Mouse (Mus musculus) limb, embryonic 12.5 days (tissue): Measurements from ENCODE around the gene Zpbp2. TPM values are rescaled to one million over a fixed set of nuclear protein-coding genes. Genes with fewer than 3 reads are reported as not detected.
A peak's percentile ranks its signal among the peaks of the same experiment; 100 is the strongest.
"Not testable (repeated sequence)": the region's sequence is repeated elsewhere in the genome, so short reads cannot be mapped to it uniquely, and the experiment has no call there.

ENCODE experiments used
- ATAC-seq: fragments of 200-750 bp; cut with Nextera tagmentation; 2 replicates; pipeline ENCODE4 v1.8.0; 2017; ENCODE audit warnings: low read depth, moderate TSS enrichment; ENCODE audit not compliant: insufficient number of reproducible peaks, insufficient read depth, low FRiP score, low TSS enrichment
- H3K27ac ChIP-seq: fragments of 300-500 bp; sonication (generic); 2 replicates; pipeline ENCODE4 v1.5.1; 2016; ENCODE audit warnings: mild to moderate bottlenecking, moderate library complexity
- H3K27me3 ChIP-seq: fragments of 300-500 bp; sonication (generic); 2 replicates; pipeline ENCODE4 v1.6.1; 2016; ENCODE audit warnings: mild to moderate bottlenecking, moderate library complexity
- H3K36me3 ChIP-seq: fragments of 300-500 bp; sonication (generic); 2 replicates; pipeline ENCODE4 v1.6.1; 2016; ENCODE audit warnings: mild to moderate bottlenecking, moderate library complexity
- H3K4me1 ChIP-seq: fragments of 300-500 bp; sonication (generic); replicated peaks from 2 replicates; pipeline ENCODE4 v1.6.1; 2016
- H3K4me2 ChIP-seq: fragments of 300-500 bp; sonication (generic); 2 replicates; pipeline ENCODE4 v1.6.1; 2016; ENCODE audit warnings: mild to moderate bottlenecking, moderate library complexity
- H3K4me3 ChIP-seq: fragments of 300-500 bp; sonication (generic); replicated peaks from 2 replicates; pipeline ENCODE4 v1.5.1; 2016; ENCODE audit warnings: mild to moderate bottlenecking
- H3K9ac ChIP-seq: fragments of 300-500 bp; sonication (generic); replicated peaks from 2 replicates; pipeline ENCODE4 v1.6.1; 2016; ENCODE audit warnings: mild to moderate bottlenecking, moderate library complexity
- H3K9me3 ChIP-seq: fragments of 300-500 bp; sonication (generic); 2 replicates; pipeline ENCODE4 v1.6.1; 2016; ENCODE audit warnings: mild to moderate bottlenecking, moderate library complexity
- WGBS: fragments of 180-500 bp; shearing (Covaris S2); methylation state at CpG from one replicate; pipeline ENCODE4 v1.1.7; 2016; 5-methylcytosine and 5-hydroxymethylcytosine counted together
- polyA plus RNA-seq: library from polyadenylated mRNA; unstranded; fragments of >200 nt; fragmentation: Nextera tagmentation; extraction: Ambion mirVana; gene quantifications from 2 replicates; pipeline ENCODE4 v1.2.1, GENCODE M21; 2016

Zpbp2 gene
- polyA plus RNA-seq, 1 experiment from 2014 or later, result not detected

DNA sequence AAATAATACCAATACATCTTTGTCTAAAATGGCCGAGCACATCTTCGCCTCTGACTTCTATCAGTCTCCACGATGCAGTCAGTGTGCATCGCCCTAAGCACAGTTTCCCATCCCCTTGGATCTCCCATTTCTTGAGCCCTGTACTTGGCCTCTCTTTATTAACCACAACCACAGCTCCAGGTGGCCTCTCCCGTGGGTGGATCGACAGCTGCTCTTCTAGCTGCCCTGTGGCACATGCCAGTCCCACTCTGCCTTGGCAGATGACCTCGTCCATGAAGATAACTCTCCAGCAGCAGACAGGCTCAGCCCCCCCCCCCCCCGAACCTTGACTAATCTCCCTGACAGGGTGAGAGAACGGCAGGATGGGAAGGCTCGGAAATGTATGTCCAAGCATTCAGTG, 44.6 kb downstream of the Zpbp2 start:
- Histone ChIP-seq H3K9me3 (no peaks in the 10 kb centered on the region), H3K4me2 (no peak overlapping the region), H3K9ac (no peak overlapping the region), H3K27ac (no peak overlapping the region), H3K4me3 (no peak overlapping the region), H3K27me3 (peaks cover 39% of the 10 kb centered on the region), H3K36me3 (no peaks in the 10 kb centered on the region), H3K4me1 (peaks cover 9% of the 10 kb centered on the region; the same call in 1 of the 2 replicates)
- WGBS, result 81% methylated on average over 10 of the region's 10 CpGs
- ATAC-seq, result no peak

DNA sequence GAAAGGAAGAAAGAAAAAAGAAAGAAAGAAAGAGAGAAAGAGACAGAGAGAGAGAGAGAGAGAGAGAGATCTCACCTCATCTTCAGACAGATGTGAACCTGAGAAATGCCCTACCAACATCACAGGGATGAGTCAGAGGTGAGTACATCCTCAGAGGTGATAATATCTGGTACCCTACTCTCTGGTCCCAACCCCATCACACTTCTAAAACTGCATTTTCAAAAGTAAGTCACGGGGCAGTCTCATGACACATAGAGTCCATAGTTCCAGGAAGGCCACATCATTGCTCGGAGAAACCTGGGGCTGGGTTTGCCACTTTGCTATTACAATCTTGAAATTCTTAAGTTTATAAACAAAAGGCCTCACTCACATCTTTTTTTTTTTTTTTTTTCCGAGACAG, 45.1 kb downstream of the Zpbp2 start:
- 73% methylated on average over 3 of the region's 3 CpGs for WGBS
- no peak overlapping the region for H3K4me3 ChIP-seq

DNA sequence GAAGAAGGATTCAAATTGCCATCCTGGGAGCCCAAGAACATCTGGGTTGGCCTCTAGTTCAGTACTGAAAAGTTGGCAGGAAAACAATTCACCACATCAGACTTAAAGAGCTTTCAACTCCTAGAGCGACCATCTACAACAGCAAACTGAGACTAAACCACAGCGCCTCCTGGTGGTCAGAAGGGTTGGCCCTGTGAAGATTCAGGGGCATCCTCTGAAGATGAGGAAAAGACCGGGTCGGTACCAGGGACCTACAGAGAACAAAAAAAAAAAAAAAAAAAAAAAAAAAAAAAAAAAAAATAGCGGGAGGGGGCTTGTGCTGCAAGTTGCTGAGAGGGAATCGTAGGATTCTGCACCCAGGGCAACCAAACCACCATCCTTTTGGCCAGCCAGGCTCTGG, 46.5 kb downstream of the Zpbp2 start:
- Histone ChIP-seq H3K9me3 (no peaks in the 10 kb centered on the region), H3K27me3 (peaks cover 50% of the 10 kb centered on the region), H3K4me2 (no peak overlapping the region), H3K4me3 (no peak overlapping the region), H3K4me1 (peaks cover 16% of the 10 kb centered on the region), H3K9ac (no peak overlapping the region), H3K27ac (no peak overlapping the region), H3K36me3 (no peaks in the 10 kb centered on the region)
- ATAC-seq, result no peak
- 40% methylated on average over 6 of the region's 6 CpGs for WGBS

More for the DNA sequence above, 45.1 kb downstream of the Zpbp2 start:
- ATAC-seq, result no peak
- Histone ChIP-seq H3K27ac (no peak overlapping the region), H3K4me2 (no peak overlapping the region), H3K36me3 (no peaks in the 10 kb centered on the region), H3K4me1 (peaks cover 9% of the 10 kb centered on the region; the same call in 1 of the 2 replicates), H3K9ac (no peak overlapping the region), H3K9me3 (no peaks in the 10 kb centered on the region), H3K27me3 (peaks cover 43% of the 10 kb centered on the region)

DNA sequence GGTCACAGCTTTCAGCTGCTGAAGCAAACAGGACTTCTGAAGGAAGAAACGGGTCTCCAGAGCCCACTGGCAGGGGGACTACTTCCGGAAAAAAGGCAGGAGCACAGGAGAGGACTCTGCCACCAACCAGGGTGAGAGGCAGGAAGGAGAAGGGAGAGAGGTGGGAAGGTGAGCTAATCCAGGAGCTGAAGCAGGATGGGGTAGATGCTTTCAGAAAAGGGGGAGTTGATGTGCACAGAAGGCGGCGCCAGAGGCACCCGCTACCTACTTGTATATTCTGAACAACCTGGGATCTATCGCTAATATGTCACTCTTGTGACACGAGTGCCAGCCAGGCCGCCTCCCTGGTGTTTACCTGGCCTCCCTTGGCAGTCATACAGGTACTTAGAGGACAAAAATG, 47.1 kb downstream of the Zpbp2 start, which contains the start of gene Lrrc3c:
Lrrc3c (plus strand) TSS at position 301 of the 400 bp plus-strand sequence.
- no peaks in the 10 kb centered on the region for H3K9me3 ChIP-seq
- H3K4me1 ChIP-seq, result peaks cover 19% of the 10 kb centered on the region
- H3K27ac ChIP-seq, result no peak within 1 kb of the TSS
- H3K4me2 ChIP-seq, result no peak within 1 kb of the TSS
- ATAC-seq, result no peak
- H3K36me3 ChIP-seq, result no peaks in the 10 kb centered on the region
- 87% methylated on average over 8 of the region's 8 CpGs for WGBS
- H3K27me3 ChIP-seq, result peaks cover 47% of the 10 kb centered on the region
- no peak within 1 kb of the TSS for H3K4me3 ChIP-seq
- H3K9ac ChIP-seq, result no peak within 1 kb of the TSS

DNA sequence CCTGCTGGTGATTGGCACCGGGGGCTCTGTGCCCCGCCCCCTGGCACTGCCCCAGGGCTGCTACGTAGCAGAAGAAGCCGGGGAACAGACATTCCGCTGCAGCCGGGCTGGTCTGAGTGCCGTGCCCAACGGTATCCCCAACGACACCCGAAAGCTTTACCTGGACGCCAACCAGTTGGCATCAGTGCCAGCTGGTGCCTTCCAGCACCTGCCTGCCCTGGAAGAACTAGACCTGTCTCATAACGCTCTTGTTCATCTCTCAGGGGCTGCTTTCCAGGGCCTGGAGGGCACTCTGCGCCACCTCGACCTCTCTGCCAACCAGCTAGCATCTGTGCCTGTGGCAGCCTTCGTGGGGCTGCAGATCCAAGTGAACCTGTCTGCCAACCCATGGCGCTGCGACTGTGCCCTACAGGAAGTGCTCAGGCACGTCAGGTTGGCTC, 48.0 kb downstream of the Zpbp2 start:
- no peak overlapping the region for H3K9ac ChIP-seq
- no peaks in the 10 kb centered on the region for H3K9me3 ChIP-seq
- 62% methylated on average over 18 of the region's 18 CpGs for WGBS
- H3K4me3 ChIP-seq, result no peak overlapping the region
- no peak overlapping the region for H3K4me2 ChIP-seq
- H3K27ac ChIP-seq, result no peak overlapping the region
- no peak for ATAC-seq
- H3K4me1 ChIP-seq, result peaks cover 19% of the 10 kb centered on the region
- no peaks in the 10 kb centered on the region for H3K36me3 ChIP-seq
- H3K27me3 ChIP-seq, result peaks cover 53% of the 10 kb centered on the region

DNA sequence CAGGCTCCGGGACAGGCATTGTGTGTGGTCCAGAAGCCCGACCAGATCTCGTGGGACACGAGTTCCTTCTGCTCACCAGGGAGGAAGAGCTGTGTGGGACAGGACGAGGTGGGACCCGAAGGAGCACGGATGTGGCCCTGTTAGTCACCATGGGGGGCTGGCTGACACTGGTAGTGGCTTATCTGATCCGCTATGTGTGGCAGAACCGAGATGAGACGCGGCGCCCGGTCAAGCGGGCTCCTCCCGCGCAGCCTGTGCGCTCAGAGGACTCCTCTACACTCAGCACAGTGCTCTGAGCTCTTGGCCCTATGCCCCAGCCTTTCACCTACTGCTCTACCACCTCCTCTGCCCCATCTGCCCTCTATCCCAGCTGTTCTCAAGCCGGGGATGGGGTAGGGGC, 48.4 kb downstream of the Zpbp2 start:
- Histone ChIP-seq H3K4me2 (no peak overlapping the region), H3K9ac (no peak overlapping the region), H3K27me3 (peaks cover 54% of the 10 kb centered on the region), H3K9me3 (no peaks in the 10 kb centered on the region), H3K27ac (no peak overlapping the region), H3K4me1 (peaks cover 19% of the 10 kb centered on the region), H3K36me3 (no peaks in the 10 kb centered on the region), H3K4me3 (no peak overlapping the region)
- 34% methylated on average over 18 of the region's 18 CpGs for WGBS
- ATAC-seq, result no peak

DNA sequence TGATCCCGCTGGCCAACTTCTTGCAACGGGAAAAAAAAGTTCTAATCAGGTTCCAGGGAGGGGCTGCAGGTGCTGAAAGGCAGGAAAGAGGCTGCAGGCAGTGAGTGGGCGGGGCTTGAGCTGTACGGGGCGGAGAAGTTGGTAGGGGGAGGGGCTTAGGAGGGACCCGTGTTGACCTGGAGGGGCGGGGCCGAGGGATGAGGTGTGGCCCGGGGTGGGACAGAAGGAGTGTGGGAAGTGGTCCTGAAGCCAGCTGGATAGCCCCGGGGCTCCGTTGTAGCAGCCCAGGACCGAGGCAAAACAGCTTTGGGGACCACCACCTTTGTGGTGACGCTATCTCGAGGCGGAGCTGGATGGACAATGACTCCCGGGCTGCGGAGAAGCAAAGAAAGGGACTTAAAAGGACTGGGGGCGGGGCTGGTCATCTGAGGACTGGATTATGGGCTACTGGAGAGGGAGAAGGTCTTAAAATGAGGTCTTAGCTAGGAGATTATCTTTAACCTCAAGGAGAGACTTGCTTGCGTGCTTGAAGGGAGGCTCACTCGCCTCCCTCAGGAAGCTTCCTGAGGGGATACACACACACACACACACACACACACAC, 51.3 kb downstream of the Zpbp2 start:
- H3K4me3 ChIP-seq, result peak overlapping the region; percentile 33
- H3K9ac ChIP-seq, result no peak overlapping the region
- H3K9me3 ChIP-seq, result no peaks in the 10 kb centered on the region
- H3K36me3 ChIP-seq, result no peaks in the 10 kb centered on the region
- no peak for ATAC-seq
- H3K27me3 ChIP-seq, result peaks cover 63% of the 10 kb centered on the region
- 1% methylated on average over 20 of the region's 20 CpGs for whole genome bisulfite sequencing
- H3K27ac ChIP-seq, result no peak overlapping the region
- H3K4me1 ChIP-seq, result peaks cover 19% of the 10 kb centered on the region
- H3K4me2 ChIP-seq, result peak overlapping the region; percentile 57

DNA sequence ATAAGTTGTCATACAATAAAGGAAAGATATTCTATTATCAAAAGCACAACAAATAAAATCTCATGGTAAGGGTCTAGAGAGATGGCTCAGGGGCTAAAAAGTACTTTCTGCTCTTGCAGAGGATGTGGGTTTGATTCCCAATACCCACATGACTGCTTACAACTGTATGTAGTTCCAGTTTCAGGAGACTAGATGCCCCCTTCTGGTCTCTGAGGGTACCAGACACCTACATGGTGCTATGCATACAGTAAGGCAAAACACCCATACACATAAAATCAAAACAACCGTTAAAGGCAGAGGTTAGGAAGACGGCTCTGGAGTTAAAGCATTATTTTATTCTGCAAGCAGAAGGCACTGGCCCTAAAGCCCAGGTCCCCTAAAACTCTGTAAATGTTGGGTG, 53.1 kb downstream of the Zpbp2 start:
- Histone ChIP-seq H3K9ac (no peak overlapping the region), H3K27ac (no peak overlapping the region), H3K4me1 (peaks cover 12% of the 10 kb centered on the region), H3K36me3 (no peaks in the 10 kb centered on the region), H3K27me3 (peaks cover 54% of the 10 kb centered on the region), H3K4me3 (no peak overlapping the region), H3K9me3 (no peaks in the 10 kb centered on the region), H3K4me2 (no peak overlapping the region)
- 82% methylated on average over 2 of the region's 2 CpGs for WGBS
- no peak for ATAC-seq

DNA sequence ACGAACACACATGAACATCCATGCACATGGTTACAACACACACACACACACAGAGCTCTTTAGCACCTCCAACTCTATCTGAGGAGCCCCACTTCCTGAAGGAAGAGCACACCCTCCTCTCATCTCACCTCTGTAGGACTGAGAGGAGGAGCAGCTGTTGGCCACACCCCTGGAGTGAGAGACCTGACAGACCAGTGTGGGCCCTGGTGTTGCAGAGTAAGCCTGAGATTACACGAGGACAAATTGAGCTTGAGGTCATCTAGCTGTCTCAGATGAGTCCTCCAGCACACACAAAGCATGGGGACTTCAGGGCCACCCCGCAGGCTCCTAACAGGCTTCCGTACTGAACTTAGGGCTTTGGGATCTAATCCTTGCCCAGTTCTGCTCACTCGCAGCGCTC, 54.0 kb downstream of the Zpbp2 start:
- not testable (repeated sequence) for H3K36me3 ChIP-seq, H3K27ac ChIP-seq, H3K9me3 ChIP-seq, H3K4me3 ChIP-seq, H3K9ac ChIP-seq, ATAC-seq, H3K4me2 ChIP-seq, H3K4me1 ChIP-seq
- H3K27me3 ChIP-seq, result peaks cover 51% of the 10 kb centered on the region
- WGBS, result 69% methylated on average over 6 of the region's 6 CpGs

DNA sequence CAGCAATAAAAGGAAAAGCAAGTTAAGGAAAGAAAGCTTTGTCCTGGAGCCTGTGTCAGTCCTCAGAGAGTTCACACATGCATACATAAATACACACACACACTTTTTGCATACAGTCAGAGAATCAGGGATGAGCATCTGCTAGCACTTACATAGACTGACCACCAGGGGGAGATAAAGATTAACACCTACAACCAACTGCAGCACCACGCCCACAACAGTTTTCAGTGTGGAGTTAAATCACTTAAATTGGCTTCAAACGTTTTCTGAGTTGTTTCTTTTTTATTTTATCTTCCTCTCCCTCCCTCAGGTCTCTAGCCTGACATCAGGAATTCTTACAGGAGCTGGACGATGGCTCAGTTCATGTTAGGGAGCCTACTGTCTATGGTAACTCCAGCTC, 55.9 kb downstream of the Zpbp2 start:
- peaks cover 37% of the 10 kb centered on the region for H3K27me3 ChIP-seq
- WGBS, result 10% methylated on average over 3 of the region's 3 CpGs
- no peak overlapping the region for H3K27ac ChIP-seq
- H3K9me3 ChIP-seq, result no peaks in the 10 kb centered on the region
- H3K4me1 ChIP-seq, result peaks cover 9% of the 10 kb centered on the region
- H3K9ac ChIP-seq, result no peak overlapping the region
- H3K4me3 ChIP-seq, result no peak overlapping the region
- no peak overlapping the region for H3K4me2 ChIP-seq
- no peak for ATAC-seq
- no peaks in the 10 kb centered on the region for H3K36me3 ChIP-seq
